Mouse (Mus musculus): ENCODE results near the gene Cebpb. TPM values are rescaled to one million over a fixed set of nuclear protein-coding genes. Genes with fewer than 3 reads are reported as not detected.
A peak's percentile ranks its signal among the peaks of the same experiment; 100 is the strongest.

Gene Cebpb
- polyA plus RNA-seq, 1 experiment from 2014 or later, result 41.9 TPM

- Histone ChIP-seq H3K27ac (replicated peaks) (0 out of 2 replicates have a peak overlapping the region, but pooled peaks have one; percentile 55), H3K36me3 (no peaks in the 10 kb centered on the region), H3K4me3 (replicated peaks) (no peak overlapping the region), H3K4me2 (replicated peaks) (no peak overlapping the region), H3K9me3 (replicated peaks) (no peaks in the 10 kb centered on the region), H3K27me3 (no peaks in the 10 kb centered on the region), H3K9ac (no peak overlapping the region), H3K4me1 (peaks cover 23% of the 10 kb centered on the region)
- ATAC-seq (ENCODE audit: insufficient number of reproducible peaks, low FRiP score, low TSS enrichment, low read depth), result no peak
- 60% methylated on average over 19 of the region's 23 CpGs for WGBS
These were observed 24.4 kb downstream of the Cebpb start for GRCm38 (mm10) chr2:167712872-167713821.

GRCm38 (mm10) chr2:167714298-167714697 is 25.6 kb downstream of the Cebpb start:
- H3K27ac ChIP-seq (replicated peaks), result no peak overlapping the region
- WGBS, result 84% methylated on average over 6 of the region's 6 CpGs

GRCm38 (mm10) chr2:167715008-167715407 is 26.3 kb downstream of the Cebpb start:
- Histone ChIP-seq H3K27ac (replicated peaks) (peak overlapping the region; percentile 4; the same call in 1 of the 2 replicates), H3K4me2 (replicated peaks) (no peak overlapping the region), H3K4me1 (peaks cover 15% of the 10 kb centered on the region), H3K4me3 (replicated peaks) (no peak overlapping the region), H3K27me3 (no peaks in the 10 kb centered on the region), H3K9ac (no peak overlapping the region), H3K36me3 (no peaks in the 10 kb centered on the region), H3K9me3 (replicated peaks) (no peaks in the 10 kb centered on the region)
- no peak for ATAC-seq (ENCODE audit: insufficient number of reproducible peaks, low FRiP score, low TSS enrichment, low read depth)
- 59% methylated on average over 6 of the region's 6 CpGs for WGBS

More at GRCm38 (mm10) chr2:167714298-167714697, 25.6 kb downstream of the Cebpb start:
- Histone ChIP-seq H3K9me3 (replicated peaks) (no peaks in the 10 kb centered on the region), H3K27me3 (no peaks in the 10 kb centered on the region), H3K4me1 (peaks cover 18% of the 10 kb centered on the region), H3K9ac (no peak overlapping the region), H3K36me3 (no peaks in the 10 kb centered on the region), H3K4me3 (replicated peaks) (no peak overlapping the region), H3K4me2 (replicated peaks) (no peak overlapping the region)
- ATAC-seq (ENCODE audit: insufficient number of reproducible peaks, low FRiP score, low TSS enrichment, low read depth), result no peak

GRCm38 (mm10) chr2:167717208-167717607 is 28.5 kb downstream of the Cebpb start:
- Histone ChIP-seq H3K4me2 (replicated peaks) (no peak overlapping the region), H3K27me3 (no peaks in the 10 kb centered on the region), H3K4me1 (peaks cover 10% of the 10 kb centered on the region), H3K9me3 (replicated peaks) (no peaks in the 10 kb centered on the region), H3K36me3 (no peaks in the 10 kb centered on the region), H3K9ac (no peak overlapping the region), H3K4me3 (replicated peaks) (no peak overlapping the region), H3K27ac (replicated peaks) (no peak overlapping the region)
- no peak for ATAC-seq (ENCODE audit: insufficient number of reproducible peaks, low FRiP score, low TSS enrichment, low read depth)
- 66% methylated on average over 1 of the region's 1 CpGs for WGBS

- H3K4me2 ChIP-seq (replicated peaks), result no peak overlapping the region
- H3K9me3 ChIP-seq (replicated peaks), result no peaks in the 10 kb centered on the region
- no peaks in the 10 kb centered on the region for H3K36me3 ChIP-seq
- no peak overlapping the region for H3K27ac ChIP-seq (replicated peaks)
- H3K4me1 ChIP-seq, result peaks cover 10% of the 10 kb centered on the region
- H3K9ac ChIP-seq, result no peak overlapping the region
- no peaks in the 10 kb centered on the region for H3K27me3 ChIP-seq
- H3K4me3 ChIP-seq (replicated peaks), result no peak overlapping the region
- 73% methylated on average over 4 of the region's 4 CpGs for WGBS
- no peak for ATAC-seq (ENCODE audit: insufficient number of reproducible peaks, low FRiP score, low TSS enrichment, low read depth)
These were observed 30.8 kb downstream of the Cebpb start for GRCm38 (mm10) chr2:167719520-167719919.

GRCm38 (mm10) chr2:167721159-167721882 is 32.6 kb downstream of the Cebpb start:
- H3K9me3 ChIP-seq (replicated peaks), result no peaks in the 10 kb centered on the region
- no peak overlapping the region for H3K4me2 ChIP-seq (replicated peaks)
- H3K27ac ChIP-seq (replicated peaks), result peak overlapping the region; percentile 53
- no peak for ATAC-seq (ENCODE audit: insufficient number of reproducible peaks, low FRiP score, low TSS enrichment, low read depth)
- H3K36me3 ChIP-seq, result no peaks in the 10 kb centered on the region
- no peaks in the 10 kb centered on the region for H3K27me3 ChIP-seq
- 75% methylated on average over 11 of the region's 11 CpGs for WGBS
- no peak overlapping the region for H3K9ac ChIP-seq
- H3K4me3 ChIP-seq (replicated peaks), result no peak overlapping the region
- H3K4me1 ChIP-seq, result peaks cover 10% of the 10 kb centered on the region

- H3K4me3 ChIP-seq (replicated peaks), result no peak overlapping the region
- H3K4me1 ChIP-seq, result peaks cover 20% of the 10 kb centered on the region
- peak overlapping the region; percentile 48 for H3K27ac ChIP-seq (replicated peaks)
- H3K9ac ChIP-seq, result no peak overlapping the region
- H3K27me3 ChIP-seq, result no peaks in the 10 kb centered on the region
- no peaks in the 10 kb centered on the region for H3K9me3 ChIP-seq (replicated peaks)
- H3K4me2 ChIP-seq (replicated peaks), result no peak overlapping the region
- no peak for ATAC-seq (ENCODE audit: insufficient number of reproducible peaks, low FRiP score, low TSS enrichment, low read depth)
- WGBS, result 57% methylated on average over 6 of the region's 6 CpGs
- H3K36me3 ChIP-seq, result no peaks in the 10 kb centered on the region
These were observed 33.8 kb downstream of the Cebpb start for GRCm38 (mm10) chr2:167722538-167722937.

GRCm38 (mm10) chr2:167723589-167724206 is 35.0 kb downstream of the Cebpb start:
- H3K4me2 ChIP-seq (replicated peaks), result no peak overlapping the region
- peaks cover 27% of the 10 kb centered on the region for H3K4me1 ChIP-seq
- H3K4me3 ChIP-seq (replicated peaks), result no peak overlapping the region
- no peak for ATAC-seq (ENCODE audit: insufficient number of reproducible peaks, low FRiP score, low TSS enrichment, low read depth)
- no peaks in the 10 kb centered on the region for H3K36me3 ChIP-seq
- H3K9ac ChIP-seq, result no peak overlapping the region
- no peaks in the 10 kb centered on the region for H3K27me3 ChIP-seq
- no peak overlapping the region for H3K27ac ChIP-seq (replicated peaks)
- H3K9me3 ChIP-seq (replicated peaks), result no peaks in the 10 kb centered on the region
- WGBS, result 73% methylated on average over 11 of the region's 11 CpGs

GRCm38 (mm10) chr2:167725879-167726278 is 37.2 kb downstream of the Cebpb start:
- no peak overlapping the region for H3K9ac ChIP-seq
- no peaks in the 10 kb centered on the region for H3K36me3 ChIP-seq
- H3K27ac ChIP-seq (replicated peaks), result no peak overlapping the region
- no peak for ATAC-seq (ENCODE audit: insufficient number of reproducible peaks, low FRiP score, low TSS enrichment, low read depth)
- H3K4me3 ChIP-seq (replicated peaks), result no peak overlapping the region
- WGBS, result 80% methylated on average over 10 of the region's 10 CpGs
- no peak overlapping the region for H3K4me2 ChIP-seq (replicated peaks)
- no peaks in the 10 kb centered on the region for H3K9me3 ChIP-seq (replicated peaks)
- peaks cover 42% of the 10 kb centered on the region for H3K4me1 ChIP-seq
- H3K27me3 ChIP-seq, result no peaks in the 10 kb centered on the region

GRCm38 (mm10) chr2:167727161-167727560 is 38.4 kb downstream of the Cebpb start:
- 31% methylated on average over 13 of the region's 13 CpGs for WGBS
- ATAC-seq (ENCODE audit: insufficient number of reproducible peaks, low FRiP score, low TSS enrichment, low read depth), result peak; percentile 56; the same call in 1 of the 2 replicates
- H3K4me1 ChIP-seq, result peaks cover 41% of the 10 kb centered on the region

GRCm38 (mm10) chr2:167730036-167730435 is 41.3 kb downstream of the Cebpb start:
- no peak overlapping the region for H3K9ac ChIP-seq
- H3K27ac ChIP-seq (replicated peaks), result peak overlapping the region; percentile 29
- H3K4me2 ChIP-seq (replicated peaks), result no peak overlapping the region
- H3K27me3 ChIP-seq, result no peaks in the 10 kb centered on the region
- H3K4me3 ChIP-seq (replicated peaks), result no peak overlapping the region
- WGBS, result 62% methylated on average over 7 of the region's 7 CpGs
- peaks cover 41% of the 10 kb centered on the region for H3K4me1 ChIP-seq
- no peaks in the 10 kb centered on the region for H3K36me3 ChIP-seq
- ATAC-seq (ENCODE audit: insufficient number of reproducible peaks, low FRiP score, low TSS enrichment, low read depth), result no peak
- H3K9me3 ChIP-seq (replicated peaks), result no peaks in the 10 kb centered on the region

More at GRCm38 (mm10) chr2:167727161-167727560, 38.4 kb downstream of the Cebpb start:
- Histone ChIP-seq H3K4me2 (replicated peaks) (no peak overlapping the region), H3K9me3 (replicated peaks) (no peaks in the 10 kb centered on the region), H3K27me3 (no peaks in the 10 kb centered on the region), H3K9ac (no peak overlapping the region), H3K4me3 (replicated peaks) (no peak overlapping the region), H3K27ac (replicated peaks) (peak overlapping the region; percentile 23; the same call in 1 of the 2 replicates), H3K36me3 (no peaks in the 10 kb centered on the region)
